Mouse (Mus musculus): ENCODE results near the gene Stra6. TPM values are rescaled to one million over a fixed set of nuclear protein-coding genes. Genes with fewer than 3 reads are reported as not detected.

Gene Stra6
- polyA plus RNA-seq, 1 experiment from 2014 or later: 14.8 TPM

- 39% methylated on average over 6 of the region's 6 CpGs for WGBS
- H3K9me3 ChIP-seq (replicated peaks): no peaks in the 10 kb centered on the region
- peaks cover 27% of the 10 kb centered on the region for H3K4me1 ChIP-seq
- H3K4me2 ChIP-seq (replicated peaks): no peak overlapping the region
- H3K9ac ChIP-seq: no peak overlapping the region
- no peak overlapping the region for H3K27ac ChIP-seq
- H3K36me3 ChIP-seq: no peaks in the 10 kb centered on the region
- H3K27me3 ChIP-seq: peaks cover 7% of the 10 kb centered on the region; the same call in 1 of the 2 replicates
- ATAC-seq (ENCODE audit: low FRiP score): no peak
- H3K4me3 ChIP-seq: no peak overlapping the region
Measured at GRCm38 (mm10) chr9:58103647-58104046, 40.1 kb downstream of the Stra6 start.

GRCm38 (mm10) chr9:58105595-58106169 lies 42.1 kb downstream of the Stra6 start:
- Histone ChIP-seq H3K4me1 (peaks cover 28% of the 10 kb centered on the region), H3K4me3 (no peak overlapping the region), H3K27ac (no peak overlapping the region), H3K36me3 (no peaks in the 10 kb centered on the region), H3K4me2 (replicated peaks) (no peak overlapping the region), H3K27me3 (peaks cover 7% of the 10 kb centered on the region), H3K9ac (no peak overlapping the region), H3K9me3 (replicated peaks) (no peaks in the 10 kb centered on the region)
- WGBS: 52% methylated on average over 15 of the region's 15 CpGs
- ATAC-seq (ENCODE audit: low FRiP score): no peak

- ATAC-seq (ENCODE audit: low FRiP score): no peak
- Histone ChIP-seq H3K36me3 (no peaks in the 10 kb centered on the region), H3K4me1 (peaks cover 46% of the 10 kb centered on the region), H3K27ac (0 out of 2 replicates have a peak overlapping the region, but pooled peaks have one; percentile 2), H3K9me3 (replicated peaks) (no peaks in the 10 kb centered on the region), H3K4me2 (replicated peaks) (no peak overlapping the region), H3K27me3 (peaks cover 3% of the 10 kb centered on the region), H3K4me3 (no peak overlapping the region), H3K9ac (no peak overlapping the region)
- 62% methylated on average over 5 of the region's 5 CpGs for WGBS
Measured at GRCm38 (mm10) chr9:58107494-58107893, 43.9 kb downstream of the Stra6 start.

GRCm38 (mm10) chr9:58110787-58111186 lies 47.2 kb downstream of the Stra6 start:
- Histone ChIP-seq H3K9me3 (replicated peaks) (no peaks in the 10 kb centered on the region), H3K4me3 (no peak overlapping the region), H3K4me1 (peaks cover 65% of the 10 kb centered on the region), H3K36me3 (no peaks in the 10 kb centered on the region), H3K9ac (no peak overlapping the region), H3K27ac (peak overlapping the region; percentile 94), H3K27me3 (peaks cover 13% of the 10 kb centered on the region), H3K4me2 (replicated peaks) (no peak overlapping the region)
- WGBS: 68% methylated on average over 5 of the region's 5 CpGs
- ATAC-seq (ENCODE audit: low FRiP score): no peak

DNA sequence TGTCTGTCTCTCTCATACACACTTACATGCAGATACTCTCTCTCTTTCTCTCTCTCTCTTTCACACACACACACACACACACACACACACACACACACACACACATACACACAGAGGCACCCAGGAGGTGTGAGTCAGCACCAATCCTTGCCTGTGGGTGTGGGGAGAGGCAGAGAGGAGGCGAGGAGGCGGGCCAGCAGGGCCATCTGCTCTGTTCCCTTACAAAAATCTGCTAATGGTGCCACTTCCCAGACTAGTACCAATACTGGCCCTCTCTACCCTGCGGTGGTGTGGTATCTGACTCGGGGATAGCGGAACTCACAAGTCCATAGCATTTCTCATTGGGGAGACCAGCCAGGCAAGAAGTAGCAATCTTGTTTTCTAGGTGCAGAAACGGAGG lies 47.8 kb downstream of the Stra6 start:
- Histone ChIP-seq H3K36me3 (no peaks in the 10 kb centered on the region), H3K4me3 (no peak overlapping the region), H3K27ac (peak overlapping the region; percentile 94), H3K27me3 (peaks cover 14% of the 10 kb centered on the region), H3K9ac (no peak overlapping the region), H3K4me2 (replicated peaks) (no peak overlapping the region), H3K9me3 (replicated peaks) (no peaks in the 10 kb centered on the region), H3K4me1 (peaks cover 65% of the 10 kb centered on the region)
- WGBS: 40% methylated on average over 6 of the region's 6 CpGs
- ATAC-seq (ENCODE audit: low FRiP score): no peak

GRCm38 (mm10) chr9:58112321-58112751 lies 48.7 kb downstream of the Stra6 start:
- Histone ChIP-seq H3K9me3 (replicated peaks) (no peaks in the 10 kb centered on the region), H3K9ac (0 out of 2 replicates have a peak overlapping the region, but pooled peaks have one; percentile 24), H3K4me1 (peaks cover 66% of the 10 kb centered on the region), H3K4me3 (no peak overlapping the region), H3K27ac (peak overlapping the region; percentile 94), H3K27me3 (peaks cover 24% of the 10 kb centered on the region), H3K36me3 (no peaks in the 10 kb centered on the region), H3K4me2 (replicated peaks) (peak overlapping the region; percentile 44)
- peak; percentile 72 for ATAC-seq (ENCODE audit: low FRiP score)
- WGBS: 2% methylated on average over 6 of the region's 6 CpGs

- peak; percentile 79 for ATAC-seq (ENCODE audit: low FRiP score)
- Histone ChIP-seq H3K9me3 (replicated peaks) (no peaks in the 10 kb centered on the region), H3K36me3 (no peaks in the 10 kb centered on the region), H3K4me2 (replicated peaks) (peak overlapping the region; percentile 44), H3K27ac (peak overlapping the region; percentile 94), H3K4me3 (0 out of 2 replicates have a peak overlapping the region, but pooled peaks have one; percentile 14), H3K4me1 (peaks cover 66% of the 10 kb centered on the region), H3K9ac (peak overlapping the region; percentile 44; the same call in 1 of the 2 replicates), H3K27me3 (peaks cover 28% of the 10 kb centered on the region)
- 0% methylated on average over 6 of the region's 6 CpGs for WGBS
Measured at GRCm38 (mm10) chr9:58112866-58113278, 49.3 kb downstream of the Stra6 start.

- peak overlapping the region; percentile 44 for H3K4me2 ChIP-seq (replicated peaks)
- no peaks in the 10 kb centered on the region for H3K36me3 ChIP-seq
- H3K4me3 ChIP-seq: peak overlapping the region; percentile 14; the same call in 1 of the 2 replicates
- peaks cover 66% of the 10 kb centered on the region for H3K4me1 ChIP-seq
- H3K27ac ChIP-seq: peak overlapping the region; percentile 94
- peak overlapping the region; percentile 44 for H3K9ac ChIP-seq
- 2% methylated on average over 22 of the region's 22 CpGs for WGBS
- peaks cover 33% of the 10 kb centered on the region for H3K27me3 ChIP-seq
- ATAC-seq (ENCODE audit: low FRiP score): peak; percentile 51
- no peaks in the 10 kb centered on the region for H3K9me3 ChIP-seq (replicated peaks)
Measured at GRCm38 (mm10) chr9:58113279-58113884, 49.8 kb downstream of the Stra6 start.

DNA sequence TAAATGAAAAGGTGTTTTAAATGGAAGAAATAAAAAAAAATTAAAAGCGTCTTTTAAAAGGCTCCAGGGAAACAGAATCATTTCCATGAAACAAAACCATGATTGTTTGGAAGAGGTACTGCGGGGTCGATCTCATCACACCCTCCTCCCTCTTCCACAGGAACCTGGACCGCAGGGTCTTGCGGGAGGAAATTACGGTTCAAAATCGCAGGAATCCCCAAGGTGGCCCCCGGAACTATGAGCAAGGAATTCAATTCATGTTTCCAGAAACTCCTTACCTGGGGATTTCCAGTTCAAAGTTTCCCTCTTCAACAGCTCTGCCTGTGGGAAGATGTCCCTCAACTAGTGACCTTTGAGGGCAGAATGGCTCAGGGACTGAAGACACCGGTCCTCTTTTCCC lies 50.4 kb downstream of the Stra6 start:
- Histone ChIP-seq H3K9ac (no peak overlapping the region), H3K4me3 (no peak overlapping the region), H3K4me2 (replicated peaks) (peak overlapping the region; percentile 44; the same call in 1 of the 2 replicates), H3K27ac (peak overlapping the region; percentile 94), H3K4me1 (peaks cover 66% of the 10 kb centered on the region), H3K9me3 (replicated peaks) (no peaks in the 10 kb centered on the region), H3K36me3 (no peaks in the 10 kb centered on the region), H3K27me3 (peaks cover 36% of the 10 kb centered on the region)
- WGBS: 4% methylated on average over 9 of the region's 9 CpGs
- ATAC-seq (ENCODE audit: low FRiP score): no peak

DNA sequence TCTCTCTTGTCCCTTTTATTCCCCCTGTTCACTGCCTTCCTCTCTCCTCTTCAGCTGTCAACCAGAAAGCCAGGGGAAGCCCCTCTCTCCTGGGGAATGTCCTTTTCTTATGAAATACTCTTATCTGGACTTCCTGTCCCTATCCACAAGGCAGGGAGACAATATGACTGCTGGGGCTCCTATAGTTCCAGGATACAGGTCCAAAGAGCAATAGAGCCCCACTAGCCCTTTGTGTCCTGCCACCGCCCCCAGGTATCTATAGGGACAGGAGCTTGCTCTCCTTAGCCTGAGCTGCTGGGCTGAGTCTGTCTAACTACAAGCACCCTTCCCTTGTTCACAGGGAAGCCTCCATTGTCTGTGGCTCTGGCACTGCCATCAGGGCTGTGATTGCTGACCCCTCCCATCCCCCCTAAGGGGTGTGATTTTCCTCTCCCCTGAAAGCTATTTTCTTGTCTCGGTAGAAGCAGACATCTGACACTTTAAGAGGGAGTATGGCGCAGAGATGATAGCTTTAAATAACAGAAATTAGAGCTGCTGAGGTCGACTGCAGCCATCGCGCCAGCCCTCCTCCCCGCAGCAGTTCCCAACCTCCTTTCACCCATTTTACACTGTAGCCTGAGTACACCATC lies 51.8 kb downstream of the Stra6 start:
- H3K4me2 ChIP-seq (replicated peaks): no peak overlapping the region
- no peak for ATAC-seq (ENCODE audit: low FRiP score)
- H3K27ac ChIP-seq: peak overlapping the region; percentile 67
- H3K36me3 ChIP-seq: no peaks in the 10 kb centered on the region
- no peaks in the 10 kb centered on the region for H3K9me3 ChIP-seq (replicated peaks)
- peaks cover 40% of the 10 kb centered on the region for H3K27me3 ChIP-seq
- 25% methylated on average over 7 of the region's 7 CpGs for WGBS
- H3K9ac ChIP-seq: no peak overlapping the region
- peaks cover 62% of the 10 kb centered on the region for H3K4me1 ChIP-seq
- H3K4me3 ChIP-seq: no peak overlapping the region

DNA sequence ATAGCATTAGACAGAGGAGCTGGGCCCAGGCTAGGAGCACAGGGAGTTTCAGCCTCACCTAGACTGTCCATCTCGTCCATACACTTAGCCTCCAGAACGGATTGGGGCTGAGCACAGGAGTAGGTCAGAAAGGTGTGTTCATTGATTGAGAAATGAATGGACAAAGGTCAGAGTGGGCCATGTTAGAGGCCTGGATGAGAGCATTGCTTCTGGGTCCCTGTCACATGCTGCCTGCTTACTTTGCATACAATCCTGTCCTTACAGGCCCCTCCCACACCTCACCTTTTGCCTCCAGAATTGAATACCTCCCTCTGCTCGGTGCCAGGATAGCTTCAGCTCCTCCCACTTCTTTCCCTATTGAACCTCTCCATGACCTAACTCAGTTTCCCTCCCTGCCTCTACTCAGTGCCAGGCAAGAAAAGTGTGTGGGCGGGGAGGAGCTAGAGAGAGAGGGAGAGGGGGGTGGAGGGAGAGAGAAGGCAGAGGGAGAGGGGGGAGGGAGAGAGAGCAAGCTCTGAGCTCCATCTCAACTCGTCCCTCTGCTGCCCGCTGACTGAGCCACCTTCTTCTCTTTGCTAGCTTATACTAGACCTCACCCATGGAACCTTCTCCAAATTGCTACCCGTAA lies 52.5 kb downstream of the Stra6 start:
- H3K27me3 ChIP-seq: peaks cover 44% of the 10 kb centered on the region
- no peak overlapping the region for H3K9ac ChIP-seq
- no peak overlapping the region; the same call in 1 of the 2 replicates for H3K4me2 ChIP-seq (replicated peaks)
- no peak for ATAC-seq (ENCODE audit: low FRiP score)
- H3K4me3 ChIP-seq: no peak overlapping the region
- WGBS: 30% methylated on average over 7 of the region's 7 CpGs
- H3K4me1 ChIP-seq: peaks cover 55% of the 10 kb centered on the region
- no peaks in the 10 kb centered on the region for H3K9me3 ChIP-seq (replicated peaks)
- no peaks in the 10 kb centered on the region for H3K36me3 ChIP-seq
- H3K27ac ChIP-seq: peak overlapping the region; percentile 67

- peaks cover 33% of the 10 kb centered on the region for H3K4me1 ChIP-seq
- WGBS: 36% methylated on average over 2 of the region's 2 CpGs
Measured at GRCm38 (mm10) chr9:58118671-58119070, 55.1 kb downstream of the Stra6 start, which contains the start of gene Ccdc33. Gene Ccdc33, minus strand, starts transcription at chr9:58118823.

More at GRCm38 (mm10) chr9:58118671-58119070, 55.1 kb downstream of the Stra6 start, which contains the start of gene Ccdc33:
- H3K36me3 ChIP-seq: no peaks in the 10 kb centered on the region
- H3K4me3 ChIP-seq: no peak within 1 kb of the TSS
- peaks cover 62% of the 10 kb centered on the region for H3K27me3 ChIP-seq
- H3K27ac ChIP-seq: no peak within 1 kb of the TSS
- no peak for ATAC-seq (ENCODE audit: low FRiP score)
- no peaks in the 10 kb centered on the region for H3K9me3 ChIP-seq (replicated peaks)
- no peak within 1 kb of the TSS for H3K9ac ChIP-seq
- H3K4me2 ChIP-seq (replicated peaks): no peak within 1 kb of the TSS

All from hindbrain, embryonic 12.5 days (tissue).